Mouse (Mus musculus): ENCODE measurements around the gene Adamts12.

DNA sequence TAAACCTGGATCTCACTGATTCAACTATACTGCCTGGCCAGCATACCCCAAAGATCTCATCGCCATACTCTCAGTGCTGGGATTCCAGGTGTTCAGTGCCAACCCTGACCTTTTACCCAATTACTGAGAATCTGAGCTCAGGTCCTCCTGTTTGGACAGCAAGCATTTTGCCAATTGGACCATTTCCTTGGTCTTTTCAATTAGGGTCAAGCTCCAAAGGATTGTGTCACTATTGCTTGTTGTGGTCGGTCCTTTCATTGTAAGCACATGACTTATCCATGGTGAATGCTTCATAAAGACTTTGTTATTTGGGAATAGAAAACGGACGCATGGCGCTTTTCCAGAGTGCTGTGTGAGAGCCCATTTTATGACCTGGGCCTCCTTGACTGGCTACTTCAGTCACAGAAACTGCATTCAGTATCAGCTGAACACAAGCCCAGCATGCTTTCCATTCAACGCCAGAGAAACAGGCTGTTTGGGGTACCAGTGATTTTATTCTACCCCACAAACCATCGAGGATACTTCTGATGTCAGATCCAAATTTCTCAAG is 133.7 kb downstream of the Adamts12 start:
- TF ChIP-seq EP300 (IDR thresholded peaks at IDR 0.05; ENCODE audit: low read depth in 1 of 2, low read length in 2 of 2) = no peak
- no peak for TF ChIP-seq CTCF (IDR thresholded peaks at IDR 0.05 in 2 of 3, conservative IDR thresholded peaks at IDR 0.05 in 1 of 3; ENCODE audit: control insufficient read depth in 1 of 3, insufficient read depth in 1 of 3, low read depth in 2 of 3, low read length in 3 of 3, poor library complexity in 1 of 3, severe bottlenecking in 1 of 3)
- TF ChIP-seq POLR2A (IDR thresholded peaks at IDR 0.05; ENCODE audit: control insufficient read depth in 1 of 2, insufficient read depth in 1 of 2, low read depth in 1 of 2, low read length in 2 of 2, poor library complexity in 1 of 2) = no peak
- TF ChIP-seq NELFE (IDR thresholded peaks at IDR 0.05; ENCODE audit: low read depth, low read length) = no peak
- TF ChIP-seq NRF1 (IDR thresholded peaks at IDR 0.05; ENCODE audit: insufficient read depth, low read depth, low read length, poor library complexity, severe bottlenecking) = no peak
- no peak for TF ChIP-seq TCF12 (IDR thresholded peaks at IDR 0.05; ENCODE audit: low read depth, low read length)
- TF ChIP-seq GATA1 (IDR thresholded peaks at IDR 0.05; ENCODE audit: low read depth, low read length) = no peak
- no peak for TF ChIP-seq ZC3H11A (IDR thresholded peaks at IDR 0.05; ENCODE audit: low read depth, low read length)
- TF ChIP-seq MAX (IDR thresholded peaks at IDR 0.05; ENCODE audit: low read length) = no peak

Data from MEL (cell line).